Mouse (Mus musculus) 416B (cell line): ENCODE results near the gene Atxn2.
"Not testable (repeated sequence)": the region's sequence is repeated elsewhere in the genome, so short reads cannot be mapped to it uniquely, and the experiment has no call there.

ENCODE experiments used
- DNase-seq: peaks from one replicate; pipeline ENCODE4 v3.0.0; 2011; ENCODE audit warnings: low read depth

The Atxn2 gene

DNA sequence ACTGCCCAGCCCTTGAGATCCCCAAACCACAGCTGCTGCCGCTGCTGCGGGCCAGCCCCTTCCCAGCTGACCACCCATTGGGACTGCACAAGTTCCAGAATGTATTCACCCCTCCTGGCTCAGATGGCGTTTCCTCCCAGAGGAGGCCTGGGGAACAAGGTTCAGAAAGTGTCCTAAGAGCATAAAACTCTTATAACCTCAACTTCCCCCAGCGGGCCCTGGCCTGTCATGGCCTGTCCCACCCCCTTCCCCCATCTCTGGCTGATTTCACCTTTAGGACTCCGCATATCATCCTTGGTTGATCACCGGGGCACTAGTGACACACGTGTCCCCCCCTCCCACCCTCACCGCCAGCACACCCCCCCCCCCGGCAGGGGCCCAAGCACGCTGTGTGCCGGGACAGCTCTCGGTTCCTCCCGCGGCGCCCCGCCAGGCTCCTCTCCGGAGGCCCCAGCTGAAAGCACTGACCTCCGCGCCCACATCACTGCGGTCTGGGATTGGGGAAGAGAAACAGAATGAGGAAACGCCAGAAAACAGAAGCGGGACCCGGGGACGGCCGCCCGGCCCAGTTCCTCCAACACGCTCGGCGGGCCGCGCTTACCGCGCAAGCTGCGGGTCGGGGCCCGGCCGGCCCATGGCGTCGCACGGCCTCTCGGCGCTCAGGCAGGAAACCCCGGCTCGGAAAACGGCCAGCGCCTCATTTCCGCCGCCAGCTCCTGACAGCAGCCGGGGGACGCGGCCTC is 125.0 kb downstream of the Atxn2 start:
- DNase-seq: no peak

GRCm38 (mm10) chr5:121836692-121837415 is 125.7 kb downstream of the Atxn2 start:
- DNase-seq: peak; percentile 98

DNA sequence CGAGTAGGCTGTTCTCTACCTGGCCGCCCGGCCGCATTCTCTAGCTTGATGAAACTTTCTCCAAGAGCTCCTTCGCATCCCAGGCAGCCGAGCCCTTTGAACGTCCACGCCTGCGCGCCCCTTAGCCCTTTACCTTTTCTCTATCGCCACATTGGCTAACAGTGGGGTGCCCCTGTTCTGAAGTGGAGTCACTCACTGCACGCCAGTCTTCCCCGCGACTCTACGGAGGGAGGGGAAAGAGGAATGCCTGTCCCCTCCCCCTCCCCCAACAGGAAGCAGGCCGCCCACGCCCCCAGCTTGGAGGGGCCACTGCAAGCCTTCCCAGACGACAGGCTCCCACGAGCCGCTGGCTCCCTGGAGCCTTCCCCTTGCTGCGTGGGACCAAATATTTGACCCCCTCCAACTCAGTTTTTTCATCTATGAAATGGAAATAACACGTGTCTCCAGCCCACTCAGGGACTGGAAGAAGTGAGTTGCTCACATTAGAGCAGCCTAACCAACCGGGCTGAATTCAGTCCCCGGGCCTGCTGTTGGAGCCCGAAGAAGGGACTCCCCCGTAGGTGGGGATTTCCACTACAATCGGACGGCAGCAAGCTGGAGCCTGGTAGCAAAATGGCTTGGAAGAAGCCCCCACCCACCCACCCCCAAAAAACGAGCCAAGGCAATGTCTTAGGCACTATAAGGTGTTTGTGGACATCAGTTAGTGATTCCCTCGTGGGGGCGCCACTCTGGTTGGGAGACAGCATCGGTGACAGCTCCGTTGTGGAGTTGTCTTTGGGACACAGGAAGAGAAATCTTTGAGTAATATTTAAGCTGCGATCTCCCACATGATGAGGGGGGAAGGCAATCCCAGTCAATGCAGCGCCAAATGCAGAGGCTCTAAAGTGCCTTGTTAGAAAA is 126.6 kb downstream of the Atxn2 start, which contains the start of gene Sh2b3:
TSS of gene Sh2b3 (minus strand) at position 206 of the 900 bp plus-strand sequence.
- no peak for DNase-seq

- peak; percentile 81 for DNase-seq
Measured at GRCm38 (mm10) chr5:121838341-121839127, 127.4 kb downstream of the Atxn2 start.

DNA sequence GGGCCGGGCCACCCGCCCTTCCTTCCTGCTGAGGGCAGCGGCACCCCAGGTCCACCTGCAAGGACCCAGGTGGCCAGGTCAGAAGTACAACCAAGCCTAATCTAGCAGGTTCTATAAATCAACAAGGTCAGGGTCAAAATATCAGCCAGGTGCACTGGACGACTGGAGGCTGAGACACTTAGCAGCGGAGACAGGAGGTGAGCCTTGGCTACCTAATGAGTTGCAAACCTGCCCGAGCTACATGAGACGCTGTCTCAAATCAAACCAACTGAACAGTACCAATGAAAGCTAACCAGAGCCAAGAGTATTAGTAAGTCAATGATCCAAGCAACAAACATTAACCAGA is 128.0 kb downstream of the Atxn2 start:
- DNase-seq: no peak

GRCm38 (mm10) chr5:121841516-121841915 is 130.4 kb downstream of the Atxn2 start:
- DNase-seq: no peak

DNA sequence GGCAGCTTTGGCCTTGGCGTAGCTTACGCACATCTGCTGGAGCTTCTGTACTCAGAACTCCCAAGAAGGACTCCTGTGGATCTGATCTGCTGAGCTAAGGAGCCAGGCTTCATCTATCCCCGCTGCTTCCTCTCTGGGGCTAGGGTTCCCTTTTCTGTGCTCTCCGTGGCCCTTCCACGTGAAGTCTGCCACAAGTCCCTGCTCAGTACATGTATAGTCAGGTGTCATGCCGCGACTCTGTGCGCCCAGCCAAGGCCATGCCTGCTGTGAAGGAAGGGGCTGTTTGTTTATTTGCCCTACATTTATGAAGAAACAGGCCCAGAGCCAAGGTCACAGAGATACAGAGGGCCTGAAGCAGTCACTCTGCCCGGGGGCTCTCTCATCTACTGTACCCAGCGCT is 130.8 kb downstream of the Atxn2 start:
- DNase-seq: no peak

DNA sequence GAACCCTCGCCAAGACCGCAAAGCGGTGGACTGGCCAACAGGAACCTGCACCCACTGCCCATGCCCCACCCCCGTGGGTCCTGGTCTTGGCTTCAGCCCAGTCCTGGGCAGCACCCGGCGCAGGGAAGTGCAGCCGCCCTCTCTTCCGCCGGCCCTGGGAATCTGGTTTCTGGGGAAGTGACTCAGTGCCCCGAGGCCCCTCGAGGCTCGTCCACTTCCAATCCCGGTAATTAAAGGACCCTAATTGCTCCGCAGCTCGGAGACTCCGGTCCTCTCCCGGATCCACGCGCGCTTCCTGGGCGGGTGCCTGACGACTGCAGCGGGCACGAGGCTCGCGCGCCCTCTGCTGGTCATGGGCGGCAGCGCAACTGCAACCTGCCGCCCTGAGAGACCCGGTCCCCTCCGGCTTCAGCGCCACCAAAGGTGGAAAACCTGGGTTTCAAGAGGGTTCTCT is 131.6 kb downstream of the Atxn2 start:
- DNase-seq: peak; percentile 72

DNA sequence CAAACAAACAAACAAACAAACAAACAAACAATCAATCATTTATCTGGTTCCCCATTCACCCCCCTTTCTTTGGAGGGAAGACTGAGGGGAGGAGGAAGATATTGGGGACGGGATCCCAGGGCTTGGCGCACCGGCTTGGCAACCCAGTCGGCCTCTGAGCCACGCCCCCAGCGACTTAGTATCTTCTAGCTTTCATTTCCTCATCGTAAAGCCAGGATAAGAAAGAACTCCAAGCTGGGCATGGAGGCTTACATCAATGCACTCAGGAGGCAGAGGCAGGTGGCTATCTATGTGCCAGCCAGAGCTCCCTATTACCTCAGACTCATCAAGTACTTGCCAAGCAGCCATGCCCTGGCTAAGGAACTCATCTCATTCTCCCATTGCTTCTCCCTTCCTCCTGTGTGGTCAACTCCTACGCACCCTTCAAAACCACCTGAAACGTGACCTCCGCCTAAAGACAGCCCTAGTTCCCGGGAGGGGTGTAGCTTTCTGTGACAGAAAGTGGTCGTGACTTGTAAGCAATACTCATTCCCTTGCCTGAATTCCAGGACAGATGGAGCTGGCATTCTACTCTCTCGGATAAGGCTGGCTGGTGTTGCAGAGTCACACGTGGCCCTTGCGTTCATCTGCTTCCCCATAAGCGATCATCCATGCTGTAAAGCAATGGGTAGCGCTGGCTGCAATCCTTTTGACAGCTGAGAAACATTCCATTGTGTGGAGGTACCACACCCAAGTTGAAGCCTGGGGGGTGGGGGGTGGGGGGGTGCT is 132.2 kb downstream of the Atxn2 start:
- peak; percentile 64 for DNase-seq

DNA sequence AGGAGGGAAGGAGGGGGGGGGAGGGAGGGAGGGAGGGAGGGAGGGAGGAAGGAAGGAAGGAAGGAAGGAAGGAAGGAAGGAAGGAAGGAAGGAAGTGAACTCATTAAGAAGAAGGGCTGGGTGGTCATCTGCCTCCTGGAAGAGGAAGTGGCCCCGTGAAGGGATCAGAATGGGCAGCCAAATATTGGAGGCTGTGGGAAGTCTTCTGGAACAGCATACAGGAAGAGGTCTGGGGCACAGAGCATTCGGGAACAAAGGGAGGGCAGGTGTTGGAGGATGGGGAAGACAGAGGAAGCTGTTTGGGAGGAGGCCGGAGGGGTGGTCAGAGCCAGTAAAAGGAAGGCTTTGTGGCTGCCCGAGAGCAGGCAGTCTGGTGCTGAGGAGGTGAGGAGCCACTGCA is 134.2 kb downstream of the Atxn2 start:
- DNase-seq: no peak

DNA sequence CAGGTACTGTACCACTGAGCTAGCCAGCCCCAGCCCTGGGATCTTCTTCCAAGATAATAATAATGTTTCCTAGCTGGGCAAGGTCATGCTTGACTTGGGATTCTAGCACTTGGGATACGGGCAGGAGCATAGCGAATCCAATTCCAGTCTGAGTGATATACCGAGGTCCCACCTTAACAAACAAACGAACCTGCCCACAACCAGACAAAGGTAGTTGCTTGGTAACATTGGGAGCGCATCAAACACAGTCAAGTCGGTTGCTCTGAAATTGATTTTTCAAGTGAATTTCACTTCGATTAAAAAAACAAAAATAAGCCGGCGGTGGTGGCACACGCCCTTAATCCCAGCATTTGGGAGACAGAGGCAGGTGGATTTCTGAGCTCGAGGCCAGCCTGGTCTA is 135.2 kb downstream of the Atxn2 start:
- no peak for DNase-seq

DNA sequence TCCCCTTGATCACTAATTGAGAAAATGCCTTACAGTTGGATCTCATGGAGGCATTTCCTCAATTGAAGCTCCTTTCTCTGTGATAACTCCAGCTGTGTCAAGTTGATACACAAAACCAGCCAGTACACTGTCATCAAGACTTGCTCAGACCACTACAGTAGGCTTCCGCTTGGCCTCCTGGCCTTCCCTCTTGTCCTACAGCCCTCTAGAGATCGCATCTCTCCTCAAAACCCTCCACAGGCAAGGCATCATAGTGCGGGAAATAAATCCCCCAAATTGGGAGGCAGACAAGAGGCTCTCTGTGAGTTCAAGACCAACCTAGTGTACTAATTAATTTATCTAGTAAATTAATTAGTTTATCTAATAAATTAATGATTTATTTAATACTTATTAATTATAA is 136.1 kb downstream of the Atxn2 start:
- DNase-seq: not testable (repeated sequence)

DNA sequence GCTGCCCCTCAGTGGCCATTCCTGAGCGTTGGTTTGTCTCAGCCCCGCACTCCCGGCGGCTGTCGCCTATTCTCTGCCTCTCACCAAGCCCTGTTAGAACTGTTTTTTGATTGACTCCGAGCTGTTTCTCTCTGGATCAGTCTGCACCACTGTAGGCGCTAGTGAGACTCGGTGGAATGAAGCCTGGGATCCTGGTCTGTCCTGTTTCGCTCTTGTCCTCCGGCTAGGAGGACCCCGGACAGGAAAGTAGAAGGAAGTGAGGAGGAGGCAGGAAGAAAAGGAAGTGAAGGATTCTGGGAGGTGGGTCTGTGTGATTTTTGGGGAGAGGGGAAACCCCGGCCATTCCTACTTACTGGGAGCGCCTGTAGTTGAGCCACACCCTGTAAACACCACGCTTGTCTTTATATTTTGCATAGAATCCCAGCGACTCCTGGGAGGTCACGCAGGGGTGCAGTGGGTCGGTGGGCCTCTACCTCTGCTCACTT is 136.9 kb downstream of the Atxn2 start:
- DNase-seq: peak; percentile 78

- peak; percentile 91 for DNase-seq
Measured at GRCm38 (mm10) chr5:121848743-121849142, 137.6 kb downstream of the Atxn2 start, which contains the start of gene Pheta1. Gene Pheta1 (plus strand): TSS chr5:121848984.

DNA sequence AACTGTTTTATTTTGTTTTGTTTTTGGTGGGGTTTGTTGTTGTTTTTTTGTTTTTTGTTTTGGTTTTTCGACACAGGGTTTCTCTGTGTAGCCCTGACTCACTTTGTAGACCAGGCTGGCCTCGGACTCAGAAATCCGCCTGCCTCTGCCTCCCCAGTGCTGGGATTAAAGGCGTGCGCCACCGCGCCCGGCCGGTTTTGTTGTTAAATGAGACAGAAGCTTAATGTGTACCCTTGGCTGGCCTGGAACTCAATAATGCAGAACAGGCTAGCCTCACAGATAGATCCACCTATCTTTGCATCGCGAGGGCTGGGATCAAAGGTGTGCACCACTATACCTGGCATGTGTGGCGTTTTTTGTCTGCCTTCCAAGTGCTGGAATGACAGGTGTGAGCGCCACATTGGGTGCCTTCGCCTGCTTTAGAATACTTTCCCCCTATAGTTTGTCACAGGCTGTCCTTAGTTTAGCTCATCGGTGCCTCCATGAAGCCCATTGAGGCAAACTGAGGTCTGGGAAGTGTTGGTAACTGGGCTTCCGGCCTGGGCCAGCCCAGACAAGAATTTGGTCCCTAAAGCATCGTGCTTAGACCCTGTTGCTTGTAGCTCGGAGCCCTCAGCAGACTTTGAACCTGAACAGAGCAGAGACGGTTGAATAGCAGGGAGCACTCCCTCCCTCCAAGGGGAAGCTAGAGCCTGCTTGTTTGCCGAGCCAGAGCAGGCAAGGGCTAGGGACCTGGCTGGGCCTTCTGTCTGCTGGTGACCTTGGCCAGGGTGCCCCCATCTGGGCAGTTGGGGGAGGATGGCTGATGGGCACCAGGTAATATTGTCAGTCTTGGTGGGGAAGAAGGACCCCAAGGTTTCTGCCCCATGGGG is 138.6 kb downstream of the Atxn2 start:
- DNase-seq: peak; percentile 23

GRCm38 (mm10) chr5:121853368-121854051 is 142.4 kb downstream of the Atxn2 start:
- DNase-seq: no peak

- no peak for DNase-seq
Measured at GRCm38 (mm10) chr5:121854768-121855167, 143.6 kb downstream of the Atxn2 start.

DNA sequence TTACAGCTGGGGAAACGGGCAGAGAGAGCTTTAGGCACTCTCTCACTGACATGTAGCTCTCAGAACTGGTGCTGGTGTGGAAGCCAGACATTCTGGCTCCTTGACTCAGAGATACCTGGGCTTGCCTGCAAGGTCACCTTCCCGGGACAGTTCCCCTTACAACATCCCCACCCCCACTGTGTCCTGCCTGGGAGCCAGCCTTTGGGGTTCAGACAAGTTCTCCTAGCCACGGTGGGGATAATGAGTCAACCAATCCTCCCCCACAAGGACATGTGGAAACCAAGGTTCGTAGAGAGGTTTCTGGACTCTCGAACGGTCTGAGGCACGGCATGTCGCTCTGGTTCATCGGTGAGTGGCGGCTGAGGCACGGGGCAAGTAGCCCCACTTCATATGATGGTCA is 145.6 kb downstream of the Atxn2 start:
- no peak for DNase-seq

GRCm38 (mm10) chr5:121858427-121858826 is 147.3 kb downstream of the Atxn2 start:
- no peak for DNase-seq
